Mouse (Mus musculus): Measurements from ENCODE around the gene Trit1.
"Not testable (repeated sequence)": the region's sequence is repeated elsewhere in the genome, so short reads cannot be mapped to it uniquely, and the experiment has no call there.

Trit1 gene

DNA sequence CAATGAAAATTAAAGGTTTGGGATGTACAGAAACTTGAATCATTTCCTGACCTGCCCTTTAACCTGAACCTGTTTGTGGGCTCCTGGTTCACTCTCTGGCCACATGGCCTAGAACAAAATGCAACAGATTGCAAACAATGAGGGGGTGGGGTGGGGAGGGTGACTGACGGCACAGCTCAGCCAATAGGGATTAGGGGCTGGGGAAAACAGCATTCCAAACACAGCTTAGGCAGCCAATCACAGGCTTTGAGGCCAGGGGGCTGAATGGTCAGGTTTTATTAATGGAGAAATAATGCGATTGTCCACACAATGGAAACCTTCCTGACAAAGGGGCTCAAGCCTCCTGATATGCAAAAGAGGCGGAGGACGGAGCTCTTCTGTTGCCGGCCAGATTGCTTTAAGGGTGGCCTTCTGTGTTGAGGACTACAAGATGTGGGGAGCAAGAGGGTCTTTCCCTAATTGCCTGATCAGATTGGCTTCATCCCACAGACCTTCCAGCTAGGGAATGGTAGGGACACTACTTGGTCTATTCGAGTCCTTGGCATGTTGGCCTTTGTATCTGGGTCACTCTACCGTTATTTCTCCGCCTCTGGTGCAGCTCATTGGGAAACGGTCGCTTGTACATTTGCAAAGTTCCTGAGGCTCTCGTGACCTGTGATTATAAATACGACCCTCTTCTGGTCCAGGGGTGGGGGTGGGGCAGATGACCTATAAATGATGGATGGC lies 17.7 kb upstream of the Trit1 start:
- DNase-seq (ENCODE audit: low read depth, low spot score): no peak

DNA sequence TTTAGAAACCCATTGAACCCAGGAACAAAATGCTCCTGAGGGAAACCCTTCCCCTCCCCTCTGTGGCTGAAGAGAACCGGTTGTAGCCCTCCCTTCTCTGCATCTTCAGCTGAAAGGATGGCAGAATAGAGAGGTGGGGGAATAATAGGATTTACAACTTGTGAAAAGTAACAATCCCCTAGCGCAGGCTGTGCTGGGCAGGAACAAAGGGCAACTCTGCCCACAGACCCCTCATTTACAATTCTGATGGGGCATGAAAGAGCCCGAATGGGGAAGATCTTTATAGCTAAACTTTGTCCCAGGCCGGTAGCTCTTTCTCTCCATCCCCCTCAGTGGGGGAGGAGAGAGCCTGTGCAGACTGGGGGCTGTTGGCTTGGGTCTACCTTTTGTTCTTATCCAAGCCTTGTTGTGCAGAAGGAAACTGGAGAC lies 17.1 kb upstream of the Trit1 start:
- no peak for DNase-seq (ENCODE audit: low read depth, low spot score)

DNA sequence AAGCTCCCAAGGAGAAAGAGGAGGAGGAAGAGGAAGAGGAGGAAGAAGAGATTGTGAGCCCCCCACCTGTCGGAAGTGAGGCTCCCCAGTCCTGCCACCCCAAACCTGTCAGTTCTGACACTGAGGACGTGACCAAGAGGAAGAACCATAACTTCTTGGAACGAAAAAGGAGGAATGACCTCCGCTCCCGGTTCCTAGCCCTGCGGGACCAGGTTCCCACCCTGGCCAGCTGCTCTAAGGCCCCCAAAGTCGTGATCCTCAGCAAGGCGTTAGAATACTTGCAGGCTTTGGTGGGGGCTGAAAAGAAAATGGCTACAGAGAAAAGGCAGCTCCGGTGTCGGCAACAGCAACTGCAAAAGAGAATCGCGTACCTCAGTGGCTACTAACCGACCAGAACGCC lies 16.3 kb upstream of the Trit1 start:
- DNase-seq (ENCODE audit: low read depth, low spot score): no peak

DNA sequence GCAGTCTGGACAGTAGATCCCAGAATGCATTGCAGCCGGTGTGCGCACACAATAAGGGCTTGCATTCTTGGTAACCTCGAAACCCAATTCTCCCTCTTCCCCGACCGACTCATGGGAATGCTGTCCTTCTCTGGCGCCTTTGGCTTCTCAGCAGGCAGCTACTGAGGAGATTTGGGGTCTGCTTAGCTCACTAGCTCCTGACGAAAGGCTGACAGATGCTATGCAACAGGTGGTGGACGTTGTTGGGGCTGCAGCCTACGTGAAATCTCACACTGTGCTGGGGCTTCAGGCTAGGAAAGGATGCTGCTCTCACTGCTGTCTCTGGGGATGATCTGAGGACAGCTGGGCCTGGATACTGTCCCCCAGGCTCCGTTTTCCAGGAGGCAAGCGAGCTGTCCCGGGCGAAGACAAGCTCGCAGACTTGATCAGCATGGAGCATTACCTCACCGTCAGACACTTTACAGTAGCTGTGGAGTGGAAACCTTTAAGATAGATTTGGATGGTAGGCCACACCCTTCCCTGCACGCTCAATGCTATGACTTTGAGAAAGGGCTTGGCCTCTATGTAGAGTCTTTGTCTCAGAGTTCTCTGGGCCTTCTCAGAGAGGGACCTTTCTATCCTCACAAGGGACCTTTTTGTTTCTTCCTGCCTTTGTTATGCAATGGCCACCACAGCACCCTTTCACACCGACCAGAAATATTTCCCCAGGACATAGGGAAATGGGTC lies 15.6 kb upstream of the Trit1 start:
- no peak for DNase-seq (ENCODE audit: low read depth, low spot score)

DNA sequence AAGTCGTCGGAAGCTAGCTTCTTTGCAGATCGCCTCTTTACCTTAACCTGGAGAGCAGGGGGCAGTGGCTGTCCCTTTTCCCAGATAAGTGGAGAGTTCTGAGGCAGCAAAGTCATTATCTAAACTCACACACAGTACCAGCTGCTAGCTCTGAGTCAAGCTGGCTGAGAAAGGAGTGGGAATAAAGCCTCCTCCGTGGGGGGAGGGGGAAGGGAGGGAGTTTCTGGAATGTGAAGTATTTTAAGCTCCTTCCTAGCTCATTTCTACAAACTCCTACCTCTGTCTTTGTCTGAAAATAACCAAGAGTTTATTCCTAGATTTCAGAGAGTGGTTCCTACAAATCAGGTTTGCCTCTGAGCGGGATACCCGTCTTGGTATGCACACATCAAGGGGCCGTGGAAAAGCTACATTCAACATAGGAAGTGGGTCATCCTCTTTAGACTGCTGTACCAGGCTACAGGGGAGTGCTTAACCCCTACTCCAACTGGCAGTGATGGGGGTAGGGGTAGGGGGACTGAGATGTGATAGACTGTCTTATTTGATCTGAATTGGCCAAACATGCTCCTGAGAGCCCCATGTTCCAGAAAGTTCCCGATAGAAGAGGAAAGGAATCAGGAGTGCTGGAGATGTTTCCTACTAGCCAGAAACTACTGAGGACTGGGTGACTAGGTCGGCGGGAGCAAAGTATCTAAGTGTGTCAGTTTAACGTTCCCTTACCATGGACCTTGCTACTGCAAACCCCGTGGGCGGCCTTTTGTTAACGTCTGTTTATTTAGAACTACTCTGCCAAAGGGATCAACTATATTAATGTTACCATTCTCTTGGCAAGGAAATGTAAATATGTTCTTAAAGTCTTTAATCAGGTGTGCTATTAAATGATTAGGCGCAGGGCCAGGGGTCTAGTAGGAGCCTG lies 11.1 kb upstream of the Trit1 start:
- no peak for DNase-seq (ENCODE audit: low read depth, low spot score)

DNA sequence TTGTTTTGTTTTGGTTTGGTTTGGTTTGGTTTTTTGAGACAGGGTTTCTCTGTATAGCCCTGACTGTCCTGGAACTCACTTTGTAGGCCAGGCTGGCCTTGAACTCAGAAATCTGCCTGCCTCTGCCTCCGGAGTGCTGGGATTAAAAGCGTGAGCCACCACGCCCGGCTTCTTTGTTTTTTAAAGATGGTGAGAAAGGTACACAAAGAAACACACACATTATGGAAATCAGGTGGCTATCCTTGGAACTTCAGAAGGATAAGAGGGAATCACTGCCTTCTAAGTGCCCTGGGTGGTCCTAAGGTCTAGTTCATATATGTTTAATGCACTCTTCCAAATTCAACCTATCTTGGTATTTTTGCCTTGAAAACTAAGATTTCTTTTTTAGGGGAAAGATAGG lies 3.9 kb upstream of the Trit1 start:
- not testable (repeated sequence) for DNase-seq (ENCODE audit: low read depth, low spot score)

DNA sequence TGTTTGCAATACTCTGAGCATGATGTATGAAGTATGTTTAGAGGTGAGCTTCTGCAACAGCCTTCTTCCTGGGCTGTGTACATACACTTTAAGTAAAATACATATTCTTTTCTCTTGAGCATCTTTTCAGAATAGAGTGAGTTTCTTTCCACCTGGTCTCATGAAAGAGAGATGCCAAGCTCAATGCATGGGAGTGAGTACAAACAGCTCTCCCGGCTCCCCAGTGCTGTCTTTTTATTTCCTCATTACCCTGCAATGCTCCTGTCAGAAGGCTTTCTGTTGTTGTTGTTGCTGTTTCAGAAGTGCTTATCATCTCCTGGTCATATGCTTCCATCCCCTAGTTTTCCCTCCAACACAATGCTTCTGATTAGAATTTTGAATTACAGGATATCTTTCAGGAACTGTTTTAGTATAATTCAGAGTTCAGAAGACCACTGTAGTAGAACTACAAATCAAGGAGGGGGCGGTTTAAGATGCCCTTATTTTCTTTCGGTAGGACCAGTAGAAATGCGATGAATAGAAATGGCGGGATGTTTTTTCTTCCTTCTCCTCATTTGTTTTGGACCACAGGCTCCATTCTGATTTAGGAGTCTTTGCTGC lies 3.0 kb upstream of the Trit1 start:
- DNase-seq (ENCODE audit: low read depth, low spot score): no peak

DNA sequence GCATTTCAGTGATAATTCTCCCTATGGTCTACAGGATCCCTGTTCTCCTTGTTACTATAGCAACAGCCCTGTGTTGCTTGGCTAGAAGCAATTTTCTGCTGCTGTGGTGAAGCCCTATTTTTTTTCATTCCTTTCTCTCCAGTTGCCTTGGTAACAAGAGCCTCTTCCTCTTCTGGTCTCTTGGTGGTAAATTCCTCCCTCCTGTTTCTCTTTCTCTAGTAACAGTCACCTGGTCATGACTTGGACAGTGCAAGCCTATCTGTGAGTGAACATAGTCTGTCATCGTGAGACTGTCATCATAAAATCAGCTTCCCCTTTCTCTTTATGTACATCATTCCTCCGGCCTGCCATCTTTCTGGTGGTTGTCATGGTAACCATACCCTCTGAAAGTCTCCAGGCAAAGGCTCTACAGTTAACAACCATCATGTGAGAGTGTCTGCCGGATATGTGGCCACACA lies 2.4 kb upstream of the Trit1 start:
- DNase-seq (ENCODE audit: low read depth, low spot score): no peak

DNA sequence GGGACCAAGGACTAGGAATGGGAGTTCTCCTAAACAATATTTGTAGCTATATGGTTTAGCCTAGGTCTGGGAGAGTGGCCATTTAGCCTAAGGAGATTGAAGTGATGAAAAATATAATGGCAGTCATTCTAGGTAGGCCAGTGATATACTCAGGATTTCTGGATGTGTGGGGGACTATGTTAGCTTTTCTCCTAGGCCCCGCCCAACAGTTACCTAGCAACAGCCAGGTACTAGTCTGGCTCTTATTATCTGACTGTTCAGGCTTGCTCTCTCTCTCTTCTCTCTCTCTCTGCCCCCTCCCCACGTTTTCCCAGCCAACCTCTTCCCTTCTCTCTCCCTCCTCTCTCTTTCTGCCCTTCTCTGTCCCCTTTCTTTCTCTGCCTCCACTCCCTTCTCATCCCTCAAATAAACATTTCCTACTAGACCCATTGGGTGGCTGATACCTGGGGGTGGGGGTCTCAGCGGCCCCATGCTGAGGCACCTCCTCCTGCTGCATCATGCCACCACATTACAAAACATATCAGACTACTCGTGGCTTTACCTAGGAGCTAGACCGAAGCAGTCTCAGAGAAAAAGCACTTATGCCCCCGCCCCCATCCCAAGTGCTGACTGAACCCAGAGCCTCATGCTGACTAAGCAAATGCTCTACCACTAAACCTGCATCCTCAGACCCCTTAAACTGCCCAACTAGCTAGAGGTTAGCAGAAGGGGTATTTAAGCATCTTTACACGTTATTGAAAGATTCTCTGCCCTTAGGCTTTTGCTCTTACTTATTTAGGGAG lies 1.7 kb upstream of the Trit1 start:
- no peak for DNase-seq (ENCODE audit: low read depth, low spot score)

DNA sequence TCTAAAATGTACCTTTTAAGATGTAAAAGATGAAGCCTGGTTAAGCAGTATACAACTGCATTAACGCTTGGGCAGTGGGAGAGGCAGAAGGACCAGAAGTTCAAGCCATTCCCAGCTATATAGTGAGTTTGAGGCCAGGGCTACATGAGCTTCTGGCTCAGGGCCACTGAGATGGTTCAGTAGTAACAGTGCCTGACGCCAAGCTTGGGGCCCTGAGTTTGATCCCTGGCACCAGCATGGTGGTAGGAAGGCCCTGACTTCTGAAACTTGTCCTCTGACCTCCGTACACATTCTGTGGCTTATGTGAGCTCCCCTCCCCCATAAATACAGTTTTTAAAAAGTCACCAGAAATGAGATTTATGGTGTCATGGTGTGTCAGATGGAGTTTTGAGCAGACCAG lies 5.2 kb downstream of the Trit1 start:
- no peak for DNase-seq (ENCODE audit: low read depth, low spot score)

DNA sequence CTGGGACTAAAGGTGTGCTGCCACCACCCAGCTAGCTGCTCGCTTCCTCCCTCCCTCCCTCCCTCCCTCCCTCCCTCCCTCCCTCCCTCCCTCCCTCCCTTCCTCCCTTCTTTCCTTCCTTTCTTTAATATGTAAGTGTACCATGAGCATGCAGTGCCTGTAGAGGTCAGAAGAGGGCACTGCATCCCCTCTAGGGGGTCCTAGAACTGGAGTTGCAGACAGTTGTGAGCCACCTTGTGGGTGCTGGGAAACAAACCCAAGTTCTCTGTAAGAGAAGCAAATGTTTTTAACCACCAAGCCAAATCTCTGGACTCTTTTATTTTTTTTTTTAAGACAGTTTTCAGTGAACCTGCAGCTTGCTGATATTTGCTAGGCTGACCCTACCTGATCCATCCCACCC lies 6.5 kb downstream of the Trit1 start:
- no peak for DNase-seq (ENCODE audit: low read depth, low spot score)

DNA sequence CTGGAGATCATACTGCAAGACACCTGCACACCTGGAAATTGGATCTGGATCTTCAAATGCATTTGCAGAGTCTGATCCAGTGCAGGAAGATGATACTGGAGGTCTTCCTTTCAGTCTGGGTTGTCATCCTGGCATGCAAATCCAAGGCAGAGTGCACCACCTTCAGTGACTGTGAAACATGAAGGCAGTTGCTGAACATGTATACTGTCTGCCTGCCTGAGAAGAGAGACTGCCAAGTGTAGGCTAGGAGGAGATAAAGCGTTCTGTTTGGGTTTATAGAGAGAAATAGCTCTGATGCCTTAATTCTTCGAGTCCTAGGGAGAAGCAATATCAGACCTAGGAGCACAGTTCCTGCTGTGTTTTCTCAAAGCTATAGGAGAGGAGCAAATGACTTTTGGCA lies 9.0 kb downstream of the Trit1 start:
- DNase-seq (ENCODE audit: low read depth, low spot score): no peak

DNA sequence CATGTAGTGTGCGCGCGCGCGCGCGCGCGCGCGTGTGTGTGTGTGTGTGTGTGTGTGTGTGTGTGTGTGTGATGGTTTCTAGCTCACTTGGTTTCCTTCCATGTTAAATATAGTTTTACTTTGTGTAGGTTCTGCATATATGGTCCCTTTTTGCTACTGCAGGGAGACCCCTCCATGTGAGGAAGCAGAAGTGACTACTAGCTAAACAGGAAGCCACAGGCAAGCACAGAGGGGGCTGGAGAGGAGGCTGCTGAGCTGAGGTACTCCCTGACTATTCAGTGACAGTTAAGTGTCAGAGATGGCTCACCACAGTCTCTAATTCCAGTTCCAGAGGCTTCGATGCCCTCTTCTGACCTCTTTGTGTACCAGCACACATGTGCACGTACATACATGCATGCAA lies 9.8 kb downstream of the Trit1 start:
- peak; percentile 13 for DNase-seq (ENCODE audit: low read depth, low spot score)

DNA sequence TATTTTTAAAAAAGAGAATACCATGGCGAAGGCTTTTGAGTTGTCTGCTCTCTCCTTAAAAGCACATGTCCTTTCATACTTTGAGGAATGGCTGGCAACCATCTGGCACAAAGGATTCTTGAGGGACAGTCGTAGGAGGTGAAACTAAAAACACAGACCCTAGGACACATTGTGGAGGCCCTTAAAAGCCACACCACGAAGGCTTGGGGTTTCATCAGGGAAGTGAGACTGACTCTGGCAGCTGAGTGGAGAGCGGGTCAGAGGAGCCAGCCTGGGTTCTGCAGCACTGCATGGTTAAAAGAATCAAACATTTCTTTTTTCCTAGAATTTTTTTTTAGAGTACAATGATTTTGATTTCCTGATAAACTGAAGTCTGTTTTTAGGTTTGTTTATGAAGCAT lies 10.2 kb downstream of the Trit1 start:
- no peak for DNase-seq (ENCODE audit: low read depth, low spot score)

DNA sequence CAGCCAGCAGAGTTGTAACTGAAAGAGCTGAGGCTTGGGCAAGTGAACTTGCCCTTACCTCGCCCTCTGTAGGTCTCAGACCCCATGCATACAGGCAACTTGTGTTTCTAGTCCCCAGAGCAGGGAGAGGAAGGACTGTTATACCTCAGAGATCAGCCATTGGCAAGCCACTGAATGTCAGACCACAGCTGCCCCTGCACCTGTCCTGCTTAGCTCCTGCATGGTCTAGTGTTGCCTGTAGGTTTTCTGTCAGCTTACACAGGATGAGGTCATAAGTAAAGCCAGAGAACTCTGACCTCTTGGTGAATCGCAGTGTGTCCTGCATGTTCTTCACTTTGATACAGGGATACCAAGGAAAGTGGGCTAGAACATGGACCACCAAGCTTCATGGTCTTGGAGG lies 18.4 kb downstream of the Trit1 start:
- peak; percentile 18 for DNase-seq (ENCODE audit: low read depth, low spot score)

DNA sequence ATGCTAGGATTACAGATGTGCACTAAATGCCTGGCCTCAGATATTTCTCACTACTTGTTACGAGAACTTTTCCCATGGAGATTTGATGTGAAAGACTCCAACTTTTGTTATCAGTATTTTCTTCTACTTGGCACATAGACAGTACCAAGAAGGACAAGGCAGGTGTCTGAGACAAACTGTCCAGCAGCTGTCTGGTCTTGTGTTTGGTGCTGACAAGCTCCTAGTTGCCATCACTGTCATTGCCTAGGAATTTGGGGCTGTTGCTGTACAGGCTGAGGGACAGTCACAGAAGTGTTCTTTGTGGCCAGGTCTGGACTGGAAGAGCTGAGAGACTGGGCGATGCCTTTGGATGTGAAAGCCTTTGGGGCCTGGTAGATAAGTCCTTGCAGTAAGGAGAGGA lies 19.2 kb downstream of the Trit1 start:
- DNase-seq (ENCODE audit: low read depth, low spot score): no peak

DNA sequence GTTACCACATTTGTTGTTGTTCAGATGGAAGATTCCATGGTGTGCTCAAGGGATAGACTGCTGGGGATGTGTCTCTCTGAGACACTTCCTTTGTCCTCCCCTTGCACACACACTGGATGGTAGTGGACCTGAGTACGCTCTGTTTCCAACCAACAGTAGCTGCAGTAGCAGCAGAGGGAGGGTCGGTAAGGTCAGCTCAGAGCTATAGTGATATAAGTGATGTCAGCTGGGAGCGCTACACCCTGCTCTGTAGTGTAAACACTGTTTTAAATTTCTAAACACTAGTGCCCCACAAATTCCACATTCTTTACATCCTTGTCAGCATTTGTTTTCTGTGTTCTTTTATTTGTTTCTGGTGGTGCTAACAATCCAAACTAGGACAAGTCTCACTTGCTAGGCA lies 20.3 kb downstream of the Trit1 start:
- no peak for DNase-seq (ENCODE audit: low read depth, low spot score)

DNA sequence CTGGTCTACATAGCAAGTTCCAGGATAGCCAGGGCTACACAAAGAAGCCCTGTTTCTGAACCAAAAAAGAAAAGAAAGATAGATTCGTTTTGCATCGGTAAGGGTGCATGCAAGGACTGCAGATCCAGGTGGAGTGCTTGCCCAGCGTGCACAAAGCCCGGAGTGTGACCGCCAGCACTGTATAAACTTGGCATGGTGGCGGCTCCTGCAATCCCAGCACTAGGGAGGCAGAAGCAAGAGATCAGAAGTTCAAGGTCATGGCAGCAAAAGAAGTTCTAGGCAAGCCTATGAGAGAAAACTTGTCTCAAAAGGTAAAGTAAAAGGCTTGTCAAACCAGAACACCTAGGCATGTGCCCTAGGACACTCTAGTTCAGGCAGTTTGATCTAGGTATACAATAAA lies 24.7 kb downstream of the Trit1 start:
- DNase-seq (ENCODE audit: low read depth, low spot score): no peak

DNA sequence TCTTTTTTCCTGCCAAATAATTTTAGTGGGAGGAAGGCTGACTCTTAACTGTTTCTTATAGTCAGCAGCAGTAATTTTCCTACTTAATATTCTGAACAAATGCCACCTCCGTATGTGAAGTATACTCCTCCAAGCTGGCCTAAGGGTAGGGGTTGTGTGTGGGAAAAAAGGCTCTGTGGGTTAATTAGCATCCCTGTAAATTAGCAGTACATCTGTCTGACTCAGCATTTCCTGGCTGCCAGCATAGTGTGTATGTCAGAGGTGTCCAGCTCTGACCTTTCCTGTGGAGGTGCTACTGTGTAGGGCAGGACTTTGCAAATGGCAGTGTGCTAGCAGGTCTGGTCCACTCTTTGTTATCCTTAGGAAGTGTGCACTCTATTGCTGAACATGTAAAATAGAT lies 27.5 kb downstream of the Trit1 start:
- DNase-seq (ENCODE audit: low read depth, low spot score): no peak

DNA sequence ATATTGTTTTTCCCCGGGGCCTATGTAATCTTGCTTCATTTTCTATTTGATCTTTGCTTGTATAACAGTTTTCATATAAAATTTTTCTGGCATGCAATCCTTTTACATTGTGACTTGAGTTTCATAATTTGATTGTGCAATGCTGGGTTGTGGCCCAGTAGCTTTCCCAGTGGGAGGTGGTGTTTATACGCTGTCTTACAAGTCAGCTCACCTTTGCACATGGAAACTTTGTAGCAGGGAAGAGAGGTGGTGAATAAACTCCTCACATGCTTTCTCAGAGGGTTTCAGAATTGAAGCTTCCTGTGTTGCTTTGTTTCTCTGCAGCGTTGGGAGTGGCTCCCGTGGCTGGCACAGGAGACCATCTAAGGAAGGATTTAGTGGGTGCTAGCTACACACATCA lies 28.4 kb downstream of the Trit1 start:
- no peak for DNase-seq (ENCODE audit: low read depth, low spot score)

DNA sequence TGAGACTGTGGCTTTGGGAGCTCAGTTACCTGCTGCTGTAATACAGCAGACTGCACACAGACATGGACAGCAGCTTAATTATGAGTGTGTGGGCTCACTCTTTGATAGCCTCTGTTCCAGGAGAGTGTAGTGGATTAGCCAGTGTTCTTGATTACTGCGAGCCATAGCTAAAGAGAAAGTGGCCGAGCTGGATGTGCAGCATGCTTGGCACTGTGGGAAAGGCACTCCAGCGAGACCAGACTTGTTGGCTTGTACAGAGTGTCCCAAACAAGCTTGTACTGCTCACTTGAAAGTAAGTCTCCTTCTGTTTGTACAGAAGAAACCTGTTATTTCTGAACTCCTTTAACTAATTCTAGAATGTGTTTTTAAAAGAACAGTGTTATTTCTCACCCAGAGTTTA lies 29.9 kb downstream of the Trit1 start:
- DNase-seq (ENCODE audit: low read depth, low spot score): no peak

All from skeletal muscle tissue, adult 2 months (tissue).